Mouse (Mus musculus): Measurements from ENCODE around the gene Srd5a1.

GRCm38 (mm10) chr13:69585828-69586227 is 25.4 kb downstream of the Srd5a1 start:
- TF ChIP-seq POLR2A (IDR thresholded peaks at IDR 0.05; ENCODE audit: borderline replicate concordance, extremely low read depth, low read depth, low read length) (no peak), CTCF (IDR thresholded peaks at IDR 0.05; ENCODE audit: insufficient read depth, low read length) (no peak)

All from lung, adult 2 months (tissue).